Mouse (Mus musculus): ENCODE data around the gene Mknk2.
A peak's percentile ranks its signal among the peaks of the same experiment; 100 is the strongest.

The Mknk2 gene

GRCm38 (mm10) chr10:80669737-80670485 lies 8.0 kb downstream of the Mknk2 start:
- no peak for DNase-seq (ENCODE audit: low read depth, low spot score)

- no peak for DNase-seq (ENCODE audit: low read depth, low spot score)
Observed at GRCm38 (mm10) chr10:80669018-80669417, 8.9 kb downstream of the Mknk2 start.

- no peak for DNase-seq (ENCODE audit: low read depth, low spot score)
Observed at GRCm38 (mm10) chr10:80668614-80669013, 9.3 kb downstream of the Mknk2 start.

GRCm38 (mm10) chr10:80666837-80667412 lies 11.0 kb downstream of the Mknk2 start:
- no peak for DNase-seq (ENCODE audit: low read depth, low spot score)

GRCm38 (mm10) chr10:80665981-80666733 lies 11.8 kb downstream of the Mknk2 start:
- DNase-seq (ENCODE audit: low read depth, low spot score) = no peak

- no peak for DNase-seq (ENCODE audit: low read depth, low spot score)
Observed at GRCm38 (mm10) chr10:80665459-80665858, 12.5 kb downstream of the Mknk2 start.

GRCm38 (mm10) chr10:80665016-80665380 lies 12.9 kb downstream of the Mknk2 start:
- DNase-seq (ENCODE audit: low read depth, low spot score) = no peak

- DNase-seq (ENCODE audit: low read depth, low spot score) = no peak
Observed at GRCm38 (mm10) chr10:80664197-80665015, 13.5 kb downstream of the Mknk2 start.

- DNase-seq (ENCODE audit: low read depth, low spot score) = no peak
Observed at GRCm38 (mm10) chr10:80663485-80664196, 14.3 kb downstream of the Mknk2 start.

- DNase-seq (ENCODE audit: low read depth, low spot score) = peak; percentile 65
Observed at GRCm38 (mm10) chr10:80661149-80661548, 16.8 kb downstream of the Mknk2 start.

- no peak for DNase-seq (ENCODE audit: low read depth, low spot score)
Observed at GRCm38 (mm10) chr10:80659213-80659612, 18.7 kb downstream of the Mknk2 start.

GRCm38 (mm10) chr10:80658841-80659202 lies 19.1 kb downstream of the Mknk2 start:
- no peak for DNase-seq (ENCODE audit: low read depth, low spot score)

GRCm38 (mm10) chr10:80658194-80658840 lies 19.6 kb downstream of the Mknk2 start:
- DNase-seq (ENCODE audit: low read depth, low spot score) = no peak

GRCm38 (mm10) chr10:80656863-80657623 lies 20.9 kb downstream of the Mknk2 start, which contains the start of gene Btbd2:
Gene Btbd2 (minus strand): TSS chr10:80657071.
- no peak for DNase-seq (ENCODE audit: low read depth, low spot score)

- DNase-seq (ENCODE audit: low read depth, low spot score) = peak; percentile 94
Observed at GRCm38 (mm10) chr10:80656130-80656862, 21.6 kb downstream of the Mknk2 start.

- DNase-seq (ENCODE audit: low read depth, low spot score) = no peak
Observed at GRCm38 (mm10) chr10:80655406-80656129, 22.3 kb downstream of the Mknk2 start.

- no peak for DNase-seq (ENCODE audit: low read depth, low spot score)
Observed at GRCm38 (mm10) chr10:80654866-80655265, 23.0 kb downstream of the Mknk2 start.

GRCm38 (mm10) chr10:80653156-80653720 lies 24.7 kb downstream of the Mknk2 start:
- no peak for DNase-seq (ENCODE audit: low read depth, low spot score)

All from WW6 (cell line).